Mouse (Mus musculus): Measurements from ENCODE around the gene Gm28038.

Gene Gm28038

DNA sequence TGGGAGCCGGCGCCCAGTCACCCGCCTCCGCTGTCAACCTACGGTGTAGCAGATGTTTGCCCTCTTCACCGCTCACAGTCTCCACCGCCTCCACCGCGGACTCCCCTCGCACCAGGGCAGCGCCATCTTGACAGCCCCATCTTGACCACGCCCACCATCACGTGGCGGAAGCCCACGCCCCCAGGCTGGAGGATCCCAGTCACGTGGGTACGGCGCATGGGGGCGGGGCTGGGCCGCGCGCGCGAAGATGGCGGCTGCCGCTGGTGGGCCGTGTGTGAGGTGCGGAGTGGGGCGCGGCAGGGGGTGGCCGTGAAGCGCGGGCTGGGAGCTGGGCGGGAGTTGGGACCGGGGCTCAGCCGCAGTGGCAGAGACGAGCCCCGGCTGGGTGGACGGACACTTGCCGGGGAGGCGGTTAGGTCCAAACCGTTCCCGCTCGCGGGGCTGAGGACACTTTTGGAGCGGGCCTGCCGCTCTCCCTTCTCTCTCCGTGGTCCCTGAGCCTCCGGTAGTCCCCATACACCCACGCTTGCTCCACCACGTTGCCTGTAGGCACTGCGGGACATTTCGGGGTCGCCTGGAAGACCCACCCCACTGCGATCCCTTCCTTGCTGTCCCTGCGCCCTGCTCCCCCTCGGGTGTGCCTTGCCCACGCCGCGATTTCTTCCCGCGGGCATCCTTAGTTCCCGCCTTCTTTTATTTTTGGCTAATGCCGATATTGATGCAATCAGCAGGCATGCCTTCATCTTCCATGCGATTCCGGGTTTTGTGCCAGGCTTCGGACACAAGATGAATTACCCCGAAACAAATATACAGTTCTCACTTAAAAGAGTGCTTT is 5.6 kb downstream of the Gm28038 start, which contains the start of the genes Dolk and Nup188:
Gene Dolk, minus strand, starts transcription at position 143 of the 835 bp plus-strand sequence.
Gene Nup188, plus strand, starts transcription at position 206 of the 835 bp plus-strand sequence.
- peak; percentile 99 for DNase-seq

DNA sequence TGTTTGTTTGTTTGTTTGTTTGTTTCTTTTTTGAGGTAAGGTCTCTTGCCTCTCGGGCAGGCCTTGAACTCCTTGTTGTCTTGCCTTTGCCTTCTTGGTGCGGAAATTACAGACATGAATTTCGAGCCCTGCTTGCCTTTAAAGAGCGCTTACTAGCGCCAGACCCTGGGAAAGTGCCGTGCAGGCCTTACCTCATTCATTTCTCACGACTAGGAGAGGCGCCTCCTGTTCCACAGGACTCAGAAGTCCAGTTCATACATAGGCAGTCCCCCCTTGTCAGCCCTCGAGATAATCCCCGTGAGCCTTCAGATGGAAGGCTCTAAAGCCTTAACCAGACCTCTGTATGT is 6.2 kb downstream of the Gm28038 start:
- peak; percentile 35 for DNase-seq

DNA sequence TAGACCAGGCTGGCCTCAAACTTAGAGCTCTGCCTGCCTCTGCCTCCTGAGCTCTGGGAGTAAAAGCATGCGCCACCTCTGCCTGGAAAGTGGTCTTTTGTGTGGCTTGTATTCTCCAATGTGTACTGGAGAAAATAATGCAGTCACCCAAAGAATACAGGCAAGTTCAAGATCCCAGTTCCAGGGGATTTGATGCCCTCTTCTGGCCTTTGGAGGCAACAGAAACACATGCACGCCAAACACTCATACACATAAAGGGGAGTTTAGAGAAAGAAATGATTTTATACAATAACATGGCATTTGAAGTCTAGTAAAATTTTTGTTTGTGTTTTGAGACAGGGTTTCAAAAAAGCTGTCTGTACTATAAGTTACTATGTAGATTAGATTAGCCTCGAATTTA is 18.7 kb downstream of the Gm28038 start:
- no peak for DNase-seq

DNA sequence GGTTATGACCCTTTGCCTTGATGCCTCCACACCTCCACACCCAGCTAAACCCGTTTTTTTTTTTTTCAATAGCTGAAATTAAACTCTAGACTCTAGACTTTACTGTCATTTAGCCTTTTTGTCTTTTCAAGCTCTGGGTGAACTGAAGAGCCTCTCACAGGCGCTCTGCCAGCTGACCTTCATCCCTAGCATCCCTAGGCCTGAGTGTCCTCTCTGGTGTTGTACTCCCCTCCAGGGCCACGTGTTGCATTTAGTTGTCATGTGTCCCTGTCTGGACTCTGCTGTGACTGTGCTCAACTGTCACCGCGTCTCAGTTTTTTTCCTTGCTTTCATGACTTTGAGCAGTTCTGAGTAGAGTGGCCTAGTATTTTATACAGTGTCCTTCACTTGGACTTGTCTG is 19.1 kb downstream of the Gm28038 start:
- DNase-seq: no peak

DNA sequence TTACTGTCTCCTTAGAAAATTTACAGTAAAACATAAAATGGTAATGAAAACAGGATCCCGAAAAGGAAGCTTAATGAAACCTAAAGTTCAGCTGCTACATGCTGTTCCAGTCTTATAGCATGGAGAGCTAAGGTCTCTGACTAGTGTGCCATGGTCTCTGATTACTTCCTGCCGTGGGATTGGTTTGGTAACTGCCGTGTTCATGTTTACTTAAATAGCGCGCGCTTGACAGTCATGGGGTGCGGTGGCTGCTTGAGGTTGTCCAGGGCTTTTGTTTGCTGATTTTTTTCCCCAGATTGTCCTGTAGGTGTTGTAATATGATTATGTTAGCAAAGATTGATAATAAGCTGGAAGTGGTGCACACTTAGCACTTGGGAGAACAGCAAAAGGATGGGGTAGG is 25.2 kb downstream of the Gm28038 start:
- no peak for DNase-seq

DNA sequence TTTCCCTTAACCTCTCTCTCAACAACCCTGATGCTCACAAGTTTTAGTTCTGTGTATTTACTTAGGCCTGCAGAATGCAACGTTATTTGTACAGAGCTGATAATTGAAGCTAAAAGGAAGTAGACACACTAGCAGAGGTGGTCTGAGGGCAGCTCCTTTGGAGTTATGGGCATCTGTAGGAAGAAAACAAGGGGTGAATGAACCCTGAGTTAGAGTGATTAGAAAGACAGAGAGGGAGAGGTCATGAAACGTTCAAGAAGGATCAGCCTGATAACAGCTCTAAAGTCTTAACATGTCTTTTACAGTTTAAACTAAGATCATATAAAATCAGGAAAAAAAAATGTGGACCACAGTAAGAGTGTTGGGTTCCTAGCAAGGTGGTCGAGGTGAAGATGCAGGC is 28.5 kb downstream of the Gm28038 start:
- no peak for DNase-seq

DNA sequence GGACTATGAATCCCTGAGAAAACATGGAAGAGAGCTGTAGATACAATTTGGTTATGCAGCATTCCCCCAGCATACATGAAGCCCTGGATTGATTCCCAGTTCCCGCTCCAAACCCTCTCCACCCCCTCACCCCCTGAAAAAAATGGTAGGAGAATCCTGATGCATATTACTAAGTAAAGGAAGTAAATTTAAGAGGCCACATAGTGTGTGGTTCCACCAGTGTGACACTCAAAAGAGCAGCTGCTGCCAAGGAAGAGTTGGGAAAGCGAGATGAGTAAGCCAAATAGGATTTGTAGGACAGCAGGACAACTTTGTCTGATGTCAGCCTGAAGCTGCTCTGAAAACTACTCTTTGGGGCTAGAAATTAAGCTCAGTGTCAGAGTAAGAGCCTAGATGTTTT is 30.6 kb downstream of the Gm28038 start:
- DNase-seq: no peak

DNA sequence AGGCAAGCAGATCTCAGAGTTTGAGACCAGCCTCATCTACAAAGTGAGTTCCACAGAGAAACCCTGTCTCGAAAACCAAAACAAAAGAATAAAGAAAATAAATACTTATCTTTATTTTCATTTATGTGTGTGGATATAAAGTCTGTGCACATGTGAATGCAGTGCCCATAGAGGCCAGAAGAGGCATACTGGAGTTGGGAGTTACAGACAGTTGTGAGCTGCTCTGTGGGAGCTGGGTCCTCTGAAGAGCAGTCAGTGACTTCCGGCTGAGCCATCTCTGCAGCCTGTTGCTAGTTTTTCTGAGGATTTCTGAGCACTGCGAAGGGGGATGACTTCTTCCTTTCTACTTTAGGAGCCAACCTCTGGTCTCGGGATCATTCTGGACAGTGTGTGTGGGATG is 35.3 kb downstream of the Gm28038 start:
- DNase-seq: no peak

DNA sequence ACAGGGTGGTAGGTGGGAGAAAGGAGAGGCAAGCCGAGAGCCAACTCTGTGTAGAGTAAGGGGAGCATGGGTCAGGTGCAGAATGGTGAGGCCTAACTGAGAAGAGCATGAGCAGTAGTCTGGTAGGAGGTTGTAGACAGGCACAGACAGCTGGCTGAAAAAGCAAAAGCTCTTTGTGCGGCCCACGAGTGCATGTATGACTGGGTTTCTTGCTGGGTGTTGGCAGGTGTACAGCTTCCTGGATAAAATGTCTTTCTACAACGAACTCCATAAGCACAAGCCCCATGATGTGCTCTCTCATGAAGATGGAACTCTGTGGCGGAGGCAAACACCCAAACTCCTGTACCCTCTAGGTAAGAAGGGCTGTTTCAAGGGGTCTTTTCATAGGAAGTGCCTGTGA is 36.1 kb downstream of the Gm28038 start:
- DNase-seq: no peak

DNA sequence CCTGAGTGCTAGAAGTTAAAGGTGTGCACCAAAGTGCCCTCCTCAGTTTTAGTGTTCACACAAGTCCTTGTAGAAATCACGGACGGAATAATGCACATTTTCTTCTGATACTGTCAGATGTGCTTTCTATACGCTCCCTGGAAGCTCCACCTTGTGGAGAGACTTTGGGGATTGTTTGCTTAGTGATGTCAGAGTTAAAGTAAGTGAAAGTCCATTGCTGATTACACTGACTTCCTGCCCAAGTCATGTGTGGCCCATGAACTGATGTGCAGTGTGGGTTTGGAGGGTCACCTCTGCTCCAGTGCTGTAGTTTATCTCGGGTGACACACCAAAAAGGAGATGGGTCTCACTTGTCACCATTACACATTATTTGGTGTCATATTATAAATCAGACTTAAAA is 38.4 kb downstream of the Gm28038 start:
- DNase-seq: no peak

DNA sequence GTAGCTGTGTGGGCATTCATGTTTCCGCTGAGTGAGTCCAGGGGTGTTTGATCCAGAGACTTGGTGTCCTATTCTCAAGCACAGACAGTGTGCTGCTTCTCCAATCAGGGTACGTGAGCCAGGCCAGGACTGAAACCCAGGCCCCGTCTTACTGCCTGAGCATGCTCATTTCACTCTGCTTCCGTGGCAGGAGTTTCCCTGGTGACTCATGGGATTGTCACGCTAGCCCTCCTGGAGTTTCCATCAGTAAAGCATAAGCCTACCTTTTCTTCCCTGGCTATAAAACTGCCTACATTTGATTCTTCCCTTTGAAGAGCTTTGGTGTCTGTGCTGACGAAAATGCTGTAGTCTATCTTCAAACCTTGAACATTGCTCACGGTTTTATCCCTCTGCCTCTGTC is 42.3 kb downstream of the Gm28038 start:
- no peak for DNase-seq

DNA sequence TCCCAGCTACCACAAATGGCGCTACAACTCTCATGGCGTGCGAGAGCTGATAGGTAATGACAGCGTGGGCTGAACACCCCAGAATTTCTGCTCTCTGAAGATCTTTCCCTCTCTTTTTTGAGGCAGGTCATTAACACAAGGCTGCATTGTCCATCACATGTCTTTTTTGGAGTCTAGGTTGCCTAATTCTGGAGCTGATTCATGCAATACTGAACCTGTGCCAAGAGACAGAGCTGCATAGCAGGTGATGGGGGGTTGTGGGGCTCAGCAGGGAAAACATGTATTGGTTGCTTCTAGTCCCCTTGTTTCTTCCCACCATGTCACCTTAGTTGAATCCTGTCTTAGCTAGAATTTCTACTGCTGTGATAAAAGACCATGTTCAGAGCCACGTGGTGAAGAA is 44.5 kb downstream of the Gm28038 start:
- DNase-seq: no peak

DNA sequence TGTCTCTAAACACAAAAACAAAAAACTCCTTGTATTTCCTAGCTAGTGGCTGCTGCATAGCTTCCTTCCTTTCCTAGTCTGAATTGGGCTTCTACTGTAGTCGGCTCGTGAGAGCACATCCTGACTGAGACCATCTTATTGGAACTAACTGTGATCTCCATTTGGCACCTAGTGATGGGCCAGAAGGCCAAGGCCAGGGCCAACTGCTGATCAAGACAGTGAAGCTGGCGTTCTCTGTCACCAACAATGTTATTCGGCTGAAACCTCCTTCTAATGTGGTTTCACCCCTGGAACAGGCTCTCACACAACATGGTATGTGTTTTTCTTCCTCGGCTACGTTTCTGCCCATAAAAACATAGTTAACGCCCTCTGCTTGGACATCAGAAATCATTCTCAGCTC is 46.4 kb downstream of the Gm28038 start:
- no peak for DNase-seq

DNA sequence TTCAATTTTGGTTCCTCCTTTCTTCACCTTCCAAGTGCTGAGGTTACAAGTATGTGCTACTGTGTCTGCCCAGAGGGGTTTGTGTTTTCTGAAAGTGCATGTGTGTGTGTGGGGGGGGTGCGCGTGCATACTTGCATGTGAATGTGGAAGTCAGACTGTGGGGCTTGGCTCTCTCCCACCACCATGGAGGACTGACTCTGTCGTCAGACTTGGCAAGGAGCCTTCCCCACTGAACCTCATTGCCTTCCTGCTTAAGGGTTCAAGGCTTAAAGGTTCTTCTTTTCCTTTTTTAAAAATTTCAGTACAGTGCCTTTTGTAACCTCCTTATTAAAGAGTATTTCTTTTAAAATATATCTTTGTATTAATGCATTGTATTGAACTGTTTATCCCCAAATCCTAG is 47.9 kb downstream of the Gm28038 start:
- no peak for DNase-seq

DNA sequence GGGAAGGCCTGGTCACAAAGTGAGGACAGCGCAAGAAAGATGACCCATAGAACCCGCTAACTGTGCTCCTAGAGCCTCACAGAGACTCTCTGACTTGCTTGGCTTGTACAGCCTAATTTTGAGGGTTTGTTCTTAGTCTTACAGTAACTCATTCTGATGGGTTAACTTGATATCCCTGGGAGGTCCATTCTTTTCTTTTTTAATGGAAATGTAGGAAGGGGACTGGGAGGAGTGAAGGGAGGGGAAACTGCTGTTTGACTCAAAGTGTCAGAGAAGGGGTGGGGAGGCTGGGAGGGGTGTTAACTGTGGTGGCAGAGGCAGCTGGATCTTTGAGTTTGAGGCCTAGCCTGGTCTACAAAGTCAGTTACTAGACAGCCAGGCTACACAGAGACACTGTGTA is 54.5 kb downstream of the Gm28038 start:
- no peak for DNase-seq

DNA sequence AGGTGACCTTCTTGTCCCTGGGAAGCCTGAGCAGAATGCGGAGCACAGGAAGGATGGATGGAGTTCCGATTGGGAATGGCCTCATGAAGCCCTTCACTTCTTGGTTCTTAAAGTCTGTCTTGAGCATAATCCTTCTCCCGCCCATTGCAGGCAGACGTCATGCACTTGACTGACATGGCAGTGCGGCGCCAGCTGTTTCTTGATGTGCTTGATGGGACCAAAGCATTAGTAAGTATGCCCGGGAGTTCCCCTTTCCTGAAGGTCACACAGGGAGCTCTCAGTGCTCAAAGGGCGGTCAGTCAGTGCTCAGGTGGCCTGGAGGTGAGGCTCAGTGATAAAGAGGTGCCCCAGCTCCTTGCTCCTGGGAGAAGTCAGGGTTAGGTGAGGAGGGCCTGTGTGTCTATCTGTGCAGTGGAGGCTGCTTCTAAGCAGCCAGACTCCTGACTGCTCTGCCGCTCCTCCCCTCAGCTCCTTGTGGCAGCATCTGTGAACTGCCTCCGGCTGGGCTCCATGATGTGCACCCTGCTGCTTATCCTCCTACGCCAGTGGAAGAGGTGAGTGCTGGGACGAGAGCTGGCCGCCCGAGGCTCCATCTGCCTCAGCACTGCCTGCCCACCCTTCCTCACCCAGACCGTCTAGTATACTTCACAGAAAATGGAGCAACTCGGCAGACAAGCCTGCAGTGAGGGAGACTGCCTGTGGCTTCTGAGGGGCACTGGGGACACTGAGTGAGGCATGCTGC is 55.5 kb downstream of the Gm28038 start:
- no peak for DNase-seq

DNA sequence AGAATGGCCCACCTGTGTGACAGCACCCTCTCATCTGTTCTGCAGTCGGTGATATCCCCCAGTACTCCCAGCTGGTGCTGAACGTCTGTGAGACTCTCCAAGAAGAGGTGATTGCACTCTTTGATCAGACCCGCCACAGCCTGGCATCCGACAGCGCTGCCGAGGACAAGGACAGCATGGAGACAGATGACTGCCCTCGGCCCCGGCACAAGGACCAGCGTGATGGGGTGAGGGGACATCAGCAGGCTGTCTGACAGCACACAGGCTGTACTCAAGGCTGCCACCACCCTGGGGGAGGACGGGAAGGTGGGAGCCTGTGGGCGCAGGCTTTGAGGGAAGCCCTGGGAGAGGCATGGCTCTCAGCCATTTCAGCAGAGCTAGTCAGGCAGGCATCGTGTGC is 56.3 kb downstream of the Gm28038 start:
- no peak for DNase-seq

DNA sequence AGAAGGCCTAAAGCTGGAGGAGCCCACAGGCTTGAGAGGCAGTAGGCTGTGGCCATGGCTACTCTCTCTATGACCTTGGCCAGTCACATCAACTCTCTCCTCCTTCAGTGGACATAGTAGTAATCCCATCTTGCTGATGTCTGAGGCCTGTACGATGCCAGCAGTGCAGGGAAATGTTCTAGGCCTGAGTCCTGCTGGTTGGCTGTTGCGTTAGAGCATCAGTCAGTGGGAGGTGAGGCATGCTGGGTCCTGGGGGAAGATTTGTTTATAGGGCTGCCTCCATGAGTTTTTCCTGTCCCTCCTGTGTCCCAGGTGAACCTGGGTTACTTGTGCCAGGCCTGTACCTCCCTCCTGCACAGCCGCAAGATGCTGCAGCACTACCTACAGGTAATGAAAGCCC is 61.2 kb downstream of the Gm28038 start:
- DNase-seq: no peak

DNA sequence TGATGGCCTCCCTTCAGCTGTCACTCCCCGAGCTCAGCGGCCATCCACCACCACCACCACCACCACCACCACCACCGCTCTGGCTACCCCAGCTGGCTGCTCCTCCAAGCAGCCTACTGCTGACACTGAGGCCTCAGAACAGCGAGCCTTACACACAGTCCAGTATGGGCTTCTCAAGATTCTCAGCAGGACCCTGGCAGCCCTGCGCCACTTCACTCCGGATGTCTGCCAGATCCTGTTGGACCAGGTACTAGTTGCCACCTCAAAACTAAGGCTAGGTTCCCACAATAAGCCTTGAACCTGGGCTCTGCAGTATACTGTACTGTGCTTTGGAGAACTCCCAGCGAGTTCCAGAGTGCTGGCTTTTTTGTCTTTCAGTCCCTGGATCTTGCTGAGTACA is 61.7 kb downstream of the Gm28038 start:
- no peak for DNase-seq

DNA sequence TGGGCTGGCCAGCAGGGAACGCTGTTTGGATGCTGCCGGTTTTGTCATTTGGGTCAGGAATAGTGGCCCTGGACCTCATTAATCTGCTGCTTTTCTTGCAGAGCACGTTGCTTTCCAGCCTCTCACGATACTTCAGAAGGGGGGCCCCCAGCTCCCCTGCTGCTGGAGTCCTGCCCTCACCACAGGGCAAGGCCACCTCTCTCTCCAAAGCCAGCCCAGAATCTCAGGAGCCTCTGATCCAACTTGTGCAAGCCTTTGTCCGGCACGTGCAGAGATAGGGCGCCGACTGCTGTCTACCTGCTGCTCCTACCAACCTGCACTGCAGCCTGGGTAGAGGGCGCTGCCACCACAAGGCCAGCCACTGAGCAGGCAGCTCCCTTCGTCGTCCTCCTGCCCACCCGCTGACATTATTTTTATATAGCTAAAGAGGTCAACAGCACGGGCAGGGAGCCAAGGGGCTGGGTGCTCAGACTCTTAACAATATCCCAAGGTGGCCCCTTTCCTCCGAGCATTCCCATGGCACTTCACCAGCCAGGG is 62.8 kb downstream of the Gm28038 start:
- peak; percentile 41 for DNase-seq

DNA sequence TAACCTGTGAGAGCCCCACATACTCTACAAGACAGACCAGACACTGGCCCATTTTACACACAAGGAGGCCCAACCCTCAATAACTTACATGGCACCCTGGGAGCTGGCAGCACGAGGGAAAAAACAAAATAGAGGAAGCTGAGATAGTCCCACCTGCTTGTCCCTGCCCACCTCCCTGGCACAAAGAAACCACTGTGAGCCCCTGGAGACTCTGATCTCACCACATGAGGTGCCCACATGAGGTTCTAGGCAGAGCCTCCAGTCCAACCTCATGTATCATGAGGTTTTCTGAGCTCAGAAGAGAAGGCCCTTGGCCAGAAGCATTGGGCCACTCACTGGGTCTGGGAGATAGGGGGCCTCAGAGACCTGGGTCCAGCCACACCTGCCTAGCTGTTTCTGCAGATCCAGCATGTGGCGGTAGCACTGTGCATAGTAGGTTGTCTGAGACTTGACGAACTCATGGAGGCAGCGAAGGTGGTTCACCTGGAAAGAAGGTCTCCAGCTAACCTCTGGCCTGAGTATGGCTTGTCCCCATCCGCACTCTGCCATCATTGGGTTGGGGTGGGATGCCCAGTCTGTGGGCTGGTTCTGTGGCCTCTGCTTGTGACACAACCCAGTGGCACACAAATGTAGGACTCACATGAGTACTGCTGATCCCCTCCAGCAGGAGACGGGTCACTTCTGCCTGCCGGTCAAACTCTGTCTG is 65.3 kb downstream of the Gm28038 start:
- DNase-seq: no peak

DNA sequence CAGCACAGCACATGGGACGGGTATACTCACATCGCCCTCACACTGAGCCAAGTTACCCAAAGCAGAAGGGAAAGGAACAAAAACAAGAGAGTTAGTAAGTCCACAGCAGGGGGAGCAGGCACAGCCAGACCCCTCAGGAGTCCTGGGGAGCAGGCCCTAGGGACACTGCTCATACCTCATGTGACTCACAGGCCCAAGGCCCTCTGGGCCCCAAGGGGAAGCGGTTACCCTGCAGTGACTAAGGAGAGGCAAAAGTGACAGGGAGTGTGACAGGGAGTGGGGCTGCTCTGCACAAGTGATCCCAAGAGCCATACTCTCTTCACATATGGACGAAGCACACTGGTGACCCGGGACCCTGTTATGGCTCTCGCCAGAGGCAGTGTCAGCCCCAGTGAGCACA is 68.4 kb downstream of the Gm28038 start:
- DNase-seq: no peak
